Mouse (Mus musculus): ENCODE measurements at regions not wholly inside any gene's neighbourhood (a gene's known extent, or its start where the extent isn't known, plus 50 kb on each side); places are given as distances from the start of the nearest gene placed in this dataset.

- no peaks in the 10 kb centered on the region for H3K27me3 ChIP-seq (ENCODE audit: control insufficient read depth, insufficient read depth, low read length)
- WGBS (ENCODE audit: insufficient replicate concordance), result 25% methylated on average over 5 of the region's 5 CpGs
- H3K36me3 ChIP-seq (ENCODE audit: control insufficient read depth, insufficient read depth, low read length), result no peaks in the 10 kb centered on the region
- ATAC-seq (replicated peaks; ENCODE audit: insufficient number of reproducible peaks, low FRiP score, low TSS enrichment), result no peak
- H3K4me2 ChIP-seq, result no peak overlapping the region
- H3K9me3 ChIP-seq (replicated peaks; ENCODE audit: control insufficient read depth, low read length), result no peaks in the 10 kb centered on the region
- no peak overlapping the region for H3K27ac ChIP-seq (ENCODE audit: low read depth, low read length)
- H3K9ac ChIP-seq (ENCODE audit: low read depth, low read length), result no peak overlapping the region
- H3K4me3 ChIP-seq (ENCODE audit: low read depth, low read length), result no peak overlapping the region
- H3K4me1 ChIP-seq (ENCODE audit: control insufficient read depth, insufficient read depth, low read length), result no peaks in the 10 kb centered on the region
These were observed 58.5 kb upstream of the Coch start for GRCm38 (mm10) chr12:51534606-51535005.

- Histone ChIP-seq H3K4me3 (ENCODE audit: low read depth, low read length) (no peak overlapping the region), H3K9ac (ENCODE audit: low read depth, low read length) (no peak overlapping the region), H3K36me3 (ENCODE audit: control insufficient read depth, insufficient read depth, low read length) (no peaks in the 10 kb centered on the region), H3K4me1 (ENCODE audit: control insufficient read depth, insufficient read depth, low read length) (no peaks in the 10 kb centered on the region), H3K9me3 (replicated peaks; ENCODE audit: control insufficient read depth, low read length) (no peaks in the 10 kb centered on the region), H3K4me2 (no peak overlapping the region), H3K27me3 (ENCODE audit: control insufficient read depth, insufficient read depth, low read length) (no peaks in the 10 kb centered on the region), H3K27ac (ENCODE audit: low read depth, low read length) (no peak overlapping the region)
- WGBS (ENCODE audit: insufficient replicate concordance), result 45% methylated on average over 5 of the region's 5 CpGs
- ATAC-seq (replicated peaks; ENCODE audit: insufficient number of reproducible peaks, low FRiP score, low TSS enrichment), result no peak
These were observed 58.0 kb upstream of the Coch start for GRCm38 (mm10) chr12:51535056-51535640.

Measured in heart, embryonic 11.5 days (tissue).